Mouse (Mus musculus): ENCODE data around the gene Tmem80.

- TF ChIP-seq POLR2AphosphoS2 (IDR thresholded peaks at IDR 0.05; ENCODE audit: insufficient read length, low read depth): no peak
- TF ChIP-seq POLR2A (IDR thresholded peaks at IDR 0.05; ENCODE audit: insufficient read length, low read depth): no peak
- no peak for TF ChIP-seq MAX (IDR thresholded peaks at IDR 0.05; ENCODE audit: low read depth)
- TF ChIP-seq TCF3 (IDR thresholded peaks at IDR 0.05; ENCODE audit: insufficient read length, low read depth): no peak
- TF ChIP-seq USF1 (IDR thresholded peaks at IDR 0.05; ENCODE audit: low read depth): no peak
- no peak for TF ChIP-seq SRF (IDR thresholded peaks at IDR 0.05; ENCODE audit: control insufficient read depth, insufficient read length, low read depth)
Measured at GRCm38 (mm10) chr7:141367358-141367757, 39.8 kb downstream of the Tmem80 start.

Data from myocyte (in vitro differentiated cells).